Mouse (Mus musculus) left cerebral cortex, postnatal 36 days (tissue): ENCODE measurements around the gene Olfr693. TPM values are rescaled to one million over a fixed set of nuclear protein-coding genes. Genes with fewer than 3 reads are reported as not detected.
"Not testable (repeated sequence)": the region's sequence is repeated elsewhere in the genome, so short reads cannot be mapped to it uniquely, and the experiment has no call there.

Source experiments
- DNase-seq, 2 experiments: peaks; one replicate each; pipeline ENCODE4 v3.0.0; 2021 to 2022; ENCODE audit warnings: low spot score in 2 of 2, mixed read lengths in 1 of 2
- intact Hi-C: fragments of 180-260 bp; cut with DNase I; formaldehyde crosslinking; loops from one replicate; pipeline ENCODE4 v1.15.1; 2025
- total RNA-seq, 2 experiments: library from RNA; stranded (reverse); gene quantifications; 2 replicates each; pipeline ENCODE4 v1.2.3; 2021

Olfr693 gene
- total RNA-seq: not detected

- no peak for DNase-seq
- intact Hi-C loops: no loop called here
These were observed at the start of gene Olfr693 for GRCm38 (mm10) chr7:106680484-106680883. Gene Olfr693, minus strand, starts transcription at chr7:106680584.

GRCm38 (mm10) chr7:106725654-106726053 lies 45.3 kb upstream of the Olfr693 start:
- intact Hi-C loops, DNase-seq: not testable (repeated sequence)

- no peak for DNase-seq
These were observed 35.9 kb upstream of the Olfr693 start, which contains the start of gene Olfr695 for GRCm38 (mm10) chr7:106716296-106716695. Gene Olfr695, minus strand, starts transcription at chr7:106716396.

GRCm38 (mm10) chr7:106711463-106711862 lies 31.1 kb upstream of the Olfr693 start:
- intact Hi-C loops: no loop called here
- no peak for DNase-seq

More at GRCm38 (mm10) chr7:106716296-106716695, 35.9 kb upstream of the Olfr693 start, which contains the start of gene Olfr695:
- intact Hi-C loops: no loop called here

- DNase-seq, intact Hi-C loops: not testable (repeated sequence)
These were observed 27.3 kb upstream of the Olfr693 start for GRCm38 (mm10) chr7:106707705-106708104.

GRCm38 (mm10) chr7:106696891-106697290 lies 16.5 kb upstream of the Olfr693 start:
- intact Hi-C loops: no loop called here
- no peak for DNase-seq

- no peak for DNase-seq
- intact Hi-C loops: no loop called here
These were observed 12.6 kb upstream of the Olfr693 start for GRCm38 (mm10) chr7:106692976-106693375.

- intact Hi-C loops: no loop called here
- no peak for DNase-seq
These were observed 11.3 kb upstream of the Olfr693 start, which contains the start of gene Olfr694 for GRCm38 (mm10) chr7:106691714-106692113. Gene Olfr694, minus strand, starts transcription at chr7:106691814.

- intact Hi-C loops: no loop called here
- DNase-seq: no peak
These were observed 5.0 kb upstream of the Olfr693 start for GRCm38 (mm10) chr7:106685382-106685781.

- no peak for DNase-seq
- intact Hi-C loops: no loop called here
These were observed 28.1 kb downstream of the Olfr693 start for GRCm38 (mm10) chr7:106652344-106652652.

- intact Hi-C loops: no loop called here
- no peak for DNase-seq
These were observed 28.6 kb downstream of the Olfr693 start for GRCm38 (mm10) chr7:106651555-106652343.

- intact Hi-C loops: no loop called here
- no peak for DNase-seq
These were observed 30.6 kb downstream of the Olfr693 start for GRCm38 (mm10) chr7:106649774-106650173.

- intact Hi-C loops: no loop called here
- DNase-seq: no peak
These were observed 35.1 kb downstream of the Olfr693 start for GRCm38 (mm10) chr7:106645261-106645660.

- no peak for DNase-seq
- intact Hi-C loops: no loop called here
These were observed 36.0 kb downstream of the Olfr693 start for GRCm38 (mm10) chr7:106644222-106644870.

GRCm38 (mm10) chr7:106640839-106641238 lies 39.5 kb downstream of the Olfr693 start:
- no peak for DNase-seq
- intact Hi-C loops: no loop called here

- intact Hi-C loops: no loop called here
- no peak for DNase-seq
These were observed 44.8 kb downstream of the Olfr693 start for GRCm38 (mm10) chr7:106635560-106635959.

Other genes with a start within 250 kb of the Olfr693 start
- gene Olfr694, start 11.2 kb upstream of the Olfr693 start, total RNA-seq: not detected
- not detected for gene Olfr695, start 35.8 kb upstream of the Olfr693 start, total RNA-seq
- gene Olfr697, start 61.9 kb upstream of the Olfr693 start, total RNA-seq: not detected
- gene Olfr698, start 74.8 kb upstream of the Olfr693 start, total RNA-seq: not detected
- gene Olfr699, start 112.6 kb upstream of the Olfr693 start, total RNA-seq: not detected
- not detected for gene Olfr700, start 128.2 kb upstream of the Olfr693 start, total RNA-seq
- gene Olfr701, start 133.5 kb upstream of the Olfr693 start, total RNA-seq: not detected
- not detected for gene Olfr702, start 153.3 kb upstream of the Olfr693 start, total RNA-seq
- not detected for gene Olfr703, start 162.8 kb upstream of the Olfr693 start, total RNA-seq
- gene Olfr704, start 182.6 kb upstream of the Olfr693 start, total RNA-seq: not detected
- gene Olfr705, start 196.3 kb upstream of the Olfr693 start, total RNA-seq: not detected
- gene Olfr706, start 207.6 kb upstream of the Olfr693 start, total RNA-seq: not detected
- not detected for gene Olfr707, start 220.7 kb upstream of the Olfr693 start, total RNA-seq
- not detected for gene Olfr1532-ps1, start 227.4 kb upstream of the Olfr693 start, total RNA-seq